Mouse (Mus musculus) thymus, adult 18-20 months (tissue): ENCODE measurements around the gene Aicda.

Experiments
- DNase-seq, 2 experiments: peaks; one replicate each; pipeline ENCODE4 v3.0.0; 2022; ENCODE audit warnings: mixed read lengths in 2 of 2

Gene Aicda

GRCm38 (mm10) chr6:122602242-122602991, 48.8 kb downstream of the Aicda start, which contains the start of gene Apobec1:
Gene Apobec1 (minus strand): TSS chr6:122602444.
- DNase-seq, result peak; percentile 76 to 82

GRCm38 (mm10) chr6:122602992-122603322, 49.4 kb downstream of the Aicda start:
- DNase-seq, result no peak

GRCm38 (mm10) chr6:122604260-122604659, 50.7 kb downstream of the Aicda start:
- DNase-seq, result no peak

DNA sequence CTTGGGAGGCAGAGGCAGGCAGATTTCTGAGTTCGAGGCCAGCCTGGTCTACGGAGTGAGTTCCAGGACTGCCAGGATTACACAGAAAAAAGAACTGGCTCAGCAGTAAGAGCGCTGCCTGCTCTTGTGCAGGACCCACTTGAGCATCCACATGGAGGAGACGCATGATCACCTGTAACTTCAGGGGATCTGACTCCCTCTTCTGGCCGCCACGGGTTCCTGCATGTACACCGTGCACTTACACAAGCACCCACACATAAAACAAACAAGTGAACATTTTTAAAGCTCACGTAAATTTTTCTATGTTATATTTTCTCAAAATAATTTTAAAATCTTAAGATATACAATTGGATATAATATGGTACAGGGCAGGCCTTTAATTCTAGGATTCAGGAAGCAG, 51.9 kb downstream of the Aicda start:
- no peak for DNase-seq

DNA sequence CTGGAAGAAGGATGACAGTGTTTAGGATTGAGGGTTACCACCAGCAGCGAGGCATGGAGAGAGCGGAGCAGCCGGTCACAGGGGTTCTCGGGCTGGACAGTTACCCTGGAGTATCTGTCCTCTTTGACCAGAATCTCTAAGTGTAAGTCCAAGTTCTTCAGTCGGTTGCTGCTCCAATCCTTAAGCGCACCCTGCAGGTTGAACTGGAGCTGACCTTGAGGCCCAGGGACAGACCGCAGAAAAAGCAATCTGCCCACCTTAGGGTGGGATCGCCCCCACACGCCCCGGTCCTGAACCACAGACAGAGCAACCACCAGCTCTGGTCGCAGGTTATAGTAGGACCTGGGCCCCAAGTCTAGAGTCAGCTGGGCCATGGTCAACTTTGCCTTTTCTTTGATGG, 53.1 kb downstream of the Aicda start:
- no peak for DNase-seq

GRCm38 (mm10) chr6:122607700-122608099, 54.1 kb downstream of the Aicda start:
- DNase-seq, result no peak

DNA sequence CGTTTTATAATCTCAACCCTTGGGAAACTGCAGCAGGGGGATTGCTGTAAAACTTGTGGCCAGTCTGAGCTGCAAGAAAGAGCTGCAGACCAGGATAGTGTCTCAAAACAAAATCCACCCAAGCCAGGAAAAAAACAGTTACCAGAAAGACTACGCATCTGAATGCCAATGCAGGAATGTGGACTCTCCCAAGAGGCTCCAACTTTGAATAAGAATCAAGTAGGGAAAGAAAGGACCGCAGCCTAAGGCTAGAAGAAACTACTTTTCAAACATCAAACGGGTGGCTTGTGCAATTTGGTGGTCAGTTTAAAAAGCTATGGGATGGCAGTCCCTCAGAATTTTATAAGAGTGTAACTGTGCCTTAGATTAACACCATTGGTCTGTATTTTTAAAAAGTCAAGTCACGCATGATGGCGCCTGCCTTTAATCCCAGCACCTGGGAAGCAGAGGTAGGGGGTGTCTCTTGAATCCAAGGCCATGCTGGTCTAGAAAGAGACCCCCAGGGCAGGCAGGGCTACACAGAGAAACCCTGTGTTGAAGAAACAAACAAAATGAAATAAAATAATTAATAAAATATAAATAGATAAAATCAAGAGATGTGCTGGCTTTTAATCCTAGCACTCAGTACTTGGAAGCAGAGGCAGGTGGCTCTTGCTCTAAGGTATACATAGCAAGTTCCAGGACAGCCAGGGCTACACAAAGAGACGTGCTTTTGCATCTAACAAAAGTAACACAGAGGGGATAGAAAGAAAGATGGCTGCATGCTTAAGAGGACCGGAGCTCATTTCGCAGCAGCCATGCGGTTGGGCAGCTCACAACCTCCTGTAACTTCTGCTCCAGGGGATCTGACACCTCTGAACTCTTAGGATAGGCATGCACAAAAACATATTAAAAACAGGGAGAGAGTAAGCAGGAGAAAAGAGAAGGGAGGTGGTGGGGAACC, 55.1 kb downstream of the Aicda start:
- no peak for DNase-seq

GRCm38 (mm10) chr6:122609377-122609728, 55.8 kb downstream of the Aicda start:
- DNase-seq, result no peak

GRCm38 (mm10) chr6:122609771-122610170, 56.2 kb downstream of the Aicda start, which contains the start of gene Gdf3:
Gene Gdf3 (minus strand): TSS chr6:122610087.
- no peak for DNase-seq

DNA sequence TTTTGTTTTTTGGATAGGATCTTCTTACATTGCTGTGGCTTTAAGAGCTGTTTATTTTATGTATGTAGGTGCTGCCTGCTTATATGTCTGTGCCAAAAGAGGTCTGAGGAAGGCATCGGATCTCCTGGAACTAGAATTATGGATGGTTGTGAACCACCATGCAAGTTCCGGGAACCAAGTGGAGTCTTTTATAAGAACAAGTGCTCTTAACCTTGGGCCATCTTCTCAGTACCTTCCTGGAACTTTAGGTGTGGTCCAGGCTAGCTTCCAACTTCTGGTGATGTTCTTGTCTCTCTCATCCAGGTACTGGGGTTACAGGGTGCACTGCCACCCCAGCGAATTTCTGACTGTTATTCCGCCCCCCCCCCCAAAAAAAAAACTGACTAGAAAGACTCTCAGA, 58.8 kb downstream of the Aicda start:
- no peak for DNase-seq
